Mouse (Mus musculus): ENCODE data around the gene Zfp708. TPM values are rescaled to one million over a fixed set of nuclear protein-coding genes. Genes with fewer than 3 reads are reported as not detected.

The Zfp708 gene
- polyA plus RNA-seq, 1 experiment = not detected

DNA sequence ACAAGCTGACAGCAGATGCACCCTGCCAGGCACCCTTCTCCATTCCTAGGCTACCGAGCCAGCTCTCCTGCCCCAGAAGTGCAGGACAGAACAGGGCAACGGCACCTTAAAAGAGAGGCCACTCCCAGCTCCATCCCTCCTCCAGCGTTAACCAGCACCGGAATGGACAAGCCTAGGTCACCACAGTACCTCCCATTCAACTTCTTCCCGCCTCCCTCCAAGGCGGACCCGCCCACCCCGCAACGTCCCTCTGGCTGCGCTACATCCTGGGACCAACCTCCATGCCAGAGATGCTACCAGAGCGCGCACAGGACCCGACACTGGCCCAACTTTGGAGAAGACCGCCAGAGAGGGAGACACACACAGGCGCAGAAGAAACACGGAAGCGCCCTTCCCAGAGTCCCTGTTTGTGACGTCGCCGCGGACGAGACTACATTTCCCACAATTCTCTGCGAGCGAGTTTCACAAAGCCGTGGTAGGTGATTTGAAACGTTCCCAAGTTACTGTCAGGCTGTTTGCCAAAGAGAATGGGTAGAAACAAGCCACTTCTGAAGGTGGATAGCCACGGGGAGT lies 36.9 kb downstream of the Zfp708 start, which contains the start of gene Zfp712:
Gene Zfp712 (minus strand): TSS at position 385 of the 573 bp plus-strand sequence.
- no peaks in the 10 kb centered on the region for H3K36me3 ChIP-seq (ENCODE audit: control insufficient read depth)
- TF ChIP-seq TAL1 (IDR thresholded peaks at IDR 0.05; ENCODE audit: low read length) (no peak), GATA1 (IDR thresholded peaks at IDR 0.05; ENCODE audit: low read length) (no peak)
- H3K4me3 ChIP-seq (replicated peaks) = peak within 1 kb of the TSS; percentile 95
- H3K9me3 ChIP-seq (ENCODE audit: control insufficient read depth, low read length) = no peaks in the 10 kb centered on the region
- no peaks in the 10 kb centered on the region for H3K27me3 ChIP-seq (ENCODE audit: control insufficient read depth)
- H3K4me1 ChIP-seq (ENCODE audit: control insufficient read depth) = peaks cover 19% of the 10 kb centered on the region

DNA sequence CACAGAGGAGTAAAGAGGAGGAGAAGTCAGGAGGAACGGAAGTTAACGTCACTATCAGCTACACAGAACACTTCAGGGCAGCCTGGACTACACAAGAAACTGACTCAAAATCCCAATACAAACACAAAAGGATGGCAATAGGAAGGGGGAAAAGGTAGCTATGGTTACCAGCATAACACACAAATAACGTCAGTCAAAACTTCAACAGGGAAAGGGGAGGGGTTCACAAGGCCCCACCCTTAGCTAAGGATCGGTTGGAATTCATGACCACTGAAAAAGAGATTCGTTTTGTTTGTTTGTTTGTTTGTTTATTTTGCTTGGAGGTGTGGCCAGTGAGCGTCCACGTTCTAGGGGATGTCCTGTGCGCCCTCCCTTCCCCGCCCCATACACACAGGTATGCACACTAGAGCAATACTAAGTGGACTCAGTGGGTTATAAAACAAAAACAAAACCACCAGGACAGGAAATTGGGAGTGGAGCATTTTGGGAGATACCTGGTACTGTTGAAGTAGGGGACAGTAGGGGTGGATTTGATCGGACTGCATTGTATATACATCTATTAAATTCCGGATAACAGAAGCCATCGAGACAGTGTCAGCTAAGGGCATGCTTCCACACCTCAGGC lies 37.5 kb downstream of the Zfp708 start:
- Histone ChIP-seq H3K4me1 (ENCODE audit: control insufficient read depth) (peaks cover 19% of the 10 kb centered on the region), H3K9me3 (ENCODE audit: control insufficient read depth, low read length) (no peaks in the 10 kb centered on the region)
- no peak for TF ChIP-seq TAL1 (IDR thresholded peaks at IDR 0.05; ENCODE audit: low read length)
- TF ChIP-seq GATA1 (IDR thresholded peaks at IDR 0.05; ENCODE audit: low read length) = no peak

More for the DNA sequence above, 37.5 kb downstream of the Zfp708 start:
- Histone ChIP-seq H3K36me3 (ENCODE audit: control insufficient read depth) (no peaks in the 10 kb centered on the region), H3K4me3 (replicated peaks) (peak overlapping the region; percentile 95), H3K27me3 (ENCODE audit: control insufficient read depth) (no peaks in the 10 kb centered on the region)

Other genes with a start within 250 kb of the Zfp708 start
- not detected in 2 replicates for gene Gm10767, start 193.1 kb downstream of the Zfp708 start, polyA plus RNA-seq (2012)
- 0.01 TPM in 1 of 2 replicates, not detected in the other for gene Zfp712, start 36.8 kb downstream of the Zfp708 start, polyA plus RNA-seq (2012)
- 0.04 TPM in 1 of 2 replicates, not detected in the other for gene Gm28557, start 10.6 kb upstream of the Zfp708 start, polyA plus RNA-seq (2012)
- gene Rslcan18, start 18.3 kb upstream of the Zfp708 start, polyA plus RNA-seq (2012) = not detected in 2 replicates
- not detected in 2 replicates for gene Zfp759, start 23.7 kb upstream of the Zfp708 start, polyA plus RNA-seq (2012)
- not detected in 2 replicates for gene Rsl1, start 75.2 kb upstream of the Zfp708 start, polyA plus RNA-seq (2012)
- gene Zfp455, start 96.5 kb upstream of the Zfp708 start, polyA plus RNA-seq (2012) = 0.02 TPM in 1 of 2 replicates, not detected in the other
- gene Zfp458, start 180.5 kb upstream of the Zfp708 start, polyA plus RNA-seq (2012) = not detected in 2 replicates
- gene Zfp457, start 208.5 kb upstream of the Zfp708 start, polyA plus RNA-seq (2012) = not detected in 2 replicates
- gene Zfp595, start 234.6 kb upstream of the Zfp708 start, polyA plus RNA-seq (2012) = 0.02 TPM in 1 of 2 replicates, not detected in the other

All from erythroblast, embryonic 14.5 days (primary cell).